Mouse (Mus musculus): Measurements from ENCODE around the gene Rps5.

DNA sequence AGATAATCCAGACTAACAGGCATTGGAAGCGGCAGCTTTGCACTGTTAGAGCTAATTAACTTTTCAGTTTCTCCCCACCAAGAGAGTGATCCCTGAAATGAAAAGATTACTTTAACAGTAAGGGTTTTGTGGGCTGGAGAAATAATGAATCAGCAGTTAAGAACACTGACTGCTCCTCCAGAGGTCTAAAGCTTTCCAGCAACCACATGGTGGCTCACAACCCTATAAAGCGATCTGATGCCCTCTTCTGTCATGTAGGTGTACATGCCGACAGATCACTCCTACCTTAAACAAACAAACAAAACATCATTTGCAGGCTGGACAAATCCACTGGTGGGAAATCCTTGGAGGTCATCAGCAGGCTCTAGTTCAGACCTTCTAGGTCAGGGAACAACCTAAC is 32.8 kb downstream of the Rps5 start:
- TF ChIP-seq CTCF (IDR thresholded peaks at IDR 0.05; ENCODE audit: control insufficient read depth, insufficient read depth, low read length) (no peak), POLR2A (IDR thresholded peaks at IDR 0.05; ENCODE audit: borderline replicate concordance, control insufficient read depth, low read depth, low read length) (no peak)

Measured in bone marrow, adult 2 months (tissue).